Mouse (Mus musculus): ENCODE measurements around the gene Hddc3.

DNA sequence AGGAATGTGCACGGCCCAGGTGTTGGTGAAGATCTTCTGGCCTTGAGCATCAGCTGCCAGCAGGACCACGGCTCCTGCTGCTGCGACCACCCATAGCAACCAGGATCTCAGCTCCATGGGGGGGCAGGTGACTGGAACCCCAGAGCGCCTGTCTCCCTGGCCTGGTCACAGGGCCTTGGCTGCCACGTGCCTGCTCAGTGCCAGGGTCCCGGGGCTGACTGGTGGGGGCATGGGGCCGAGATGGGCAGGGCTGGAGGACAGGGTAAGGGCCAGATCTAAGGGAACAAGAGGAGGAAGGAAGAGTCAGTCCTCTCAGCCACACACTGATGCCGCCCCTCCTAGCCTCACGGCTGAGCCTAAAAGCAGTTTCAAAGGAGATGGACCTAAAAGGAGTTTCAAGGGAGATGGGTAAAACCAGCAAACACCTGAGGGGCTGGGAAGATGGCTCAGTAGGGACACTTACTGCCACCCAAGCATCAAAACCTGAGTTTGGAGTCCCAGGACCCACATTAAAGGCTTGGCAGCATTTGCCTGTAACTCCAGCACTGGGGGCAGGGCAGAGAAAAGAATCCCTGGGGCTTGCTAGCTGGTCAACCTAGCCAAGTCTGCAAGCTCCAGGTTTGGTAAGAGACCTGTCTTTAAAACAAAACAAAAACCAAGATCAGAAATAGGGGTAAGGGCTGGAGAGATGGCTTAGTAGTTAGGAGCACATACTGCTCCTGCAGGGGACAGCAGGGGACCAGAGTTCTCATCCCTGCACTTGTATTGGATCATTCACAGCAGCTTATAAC, 55.9 kb downstream of the Hddc3 start:
- TF ChIP-seq POLR2A (IDR thresholded peaks at IDR 0.05; ENCODE audit: extremely low read depth, insufficient read depth, low read length) (no peak), CTCF (IDR thresholded peaks at IDR 0.05; ENCODE audit: extremely low read depth, insufficient read depth, low read length) (no peak)

Measured in cortical plate, adult 2 months (tissue).